Mouse (Mus musculus): ENCODE results near the gene Cmas. TPM values are rescaled to one million over a fixed set of nuclear protein-coding genes. Genes with fewer than 3 reads are reported as not detected.

Gene Cmas
- polyA plus RNA-seq, 1 experiment from 2014 or later: 68.9 TPM

- peak; percentile 51 for DNase-seq (ENCODE audit: extremely low spot score, low spot score)
- Histone ChIP-seq H3K4me3 (no peak overlapping the region), H3K27ac (no peak overlapping the region), H3K4me1 (peaks cover 24% of the 10 kb centered on the region), H3K27me3 (ENCODE audit: poor library complexity, severe bottlenecking) (peaks cover 37% of the 10 kb centered on the region), H3K36me3 (replicated peaks) (no peaks in the 10 kb centered on the region), H3K9me3 (no peaks in the 10 kb centered on the region)
- WGBS: 38% methylated on average over 4 of the region's 4 CpGs
These were observed 28.9 kb downstream of the Cmas start for GRCm38 (mm10) chr6:142785343-142785742.

- peaks cover 37% of the 10 kb centered on the region for H3K27me3 ChIP-seq (ENCODE audit: poor library complexity, severe bottlenecking)
These were observed 29.6 kb downstream of the Cmas start for GRCm38 (mm10) chr6:142786106-142786505.

GRCm38 (mm10) chr6:142788042-142788987 is 31.8 kb downstream of the Cmas start:
- 63% methylated on average over 18 of the region's 18 CpGs for WGBS
- H3K27ac ChIP-seq: no peak overlapping the region
- no peaks in the 10 kb centered on the region for H3K9me3 ChIP-seq
- no peak overlapping the region for H3K4me3 ChIP-seq
- peaks cover 32% of the 10 kb centered on the region for H3K27me3 ChIP-seq (ENCODE audit: poor library complexity, severe bottlenecking)
- H3K36me3 ChIP-seq (replicated peaks): no peaks in the 10 kb centered on the region
- H3K4me1 ChIP-seq: peaks cover 13% of the 10 kb centered on the region
- no peak for DNase-seq (ENCODE audit: extremely low spot score, low spot score)

More at GRCm38 (mm10) chr6:142786106-142786505, 29.6 kb downstream of the Cmas start:
- no peak overlapping the region for H3K4me3 ChIP-seq
- DNase-seq (ENCODE audit: extremely low spot score, low spot score): no peak
- H3K9me3 ChIP-seq: no peaks in the 10 kb centered on the region
- WGBS: 87% methylated on average over 21 of the region's 21 CpGs
- no peaks in the 10 kb centered on the region for H3K36me3 ChIP-seq (replicated peaks)
- peaks cover 16% of the 10 kb centered on the region for H3K4me1 ChIP-seq
- H3K27ac ChIP-seq: no peak overlapping the region

GRCm38 (mm10) chr6:142789736-142790135 is 33.2 kb downstream of the Cmas start:
- Histone ChIP-seq H3K9me3 (no peaks in the 10 kb centered on the region), H3K36me3 (replicated peaks) (no peaks in the 10 kb centered on the region), H3K27me3 (ENCODE audit: poor library complexity, severe bottlenecking) (peaks cover 34% of the 10 kb centered on the region), H3K4me3 (no peak overlapping the region), H3K4me1 (peaks cover 18% of the 10 kb centered on the region), H3K27ac (no peak overlapping the region)
- DNase-seq (ENCODE audit: extremely low spot score, low spot score): no peak
- WGBS: 95% methylated on average over 10 of the region's 10 CpGs

- H3K9me3 ChIP-seq: no peaks in the 10 kb centered on the region
- DNase-seq (ENCODE audit: extremely low spot score, low spot score): no peak
- no peak overlapping the region for H3K27ac ChIP-seq
- H3K4me1 ChIP-seq: peaks cover 18% of the 10 kb centered on the region
- 46% methylated on average over 13 of the region's 13 CpGs for WGBS
- H3K27me3 ChIP-seq (ENCODE audit: poor library complexity, severe bottlenecking): peaks cover 33% of the 10 kb centered on the region
- no peaks in the 10 kb centered on the region for H3K36me3 ChIP-seq (replicated peaks)
- H3K4me3 ChIP-seq: no peak overlapping the region
These were observed 35.9 kb downstream of the Cmas start for GRCm38 (mm10) chr6:142792241-142792968.

- Histone ChIP-seq H3K9me3 (no peaks in the 10 kb centered on the region), H3K36me3 (replicated peaks) (no peaks in the 10 kb centered on the region), H3K4me3 (no peak overlapping the region), H3K27me3 (ENCODE audit: poor library complexity, severe bottlenecking) (peaks cover 30% of the 10 kb centered on the region), H3K4me1 (peaks cover 25% of the 10 kb centered on the region), H3K27ac (no peak overlapping the region)
- WGBS: 58% methylated on average over 7 of the region's 7 CpGs
- DNase-seq (ENCODE audit: extremely low spot score, low spot score): no peak
These were observed 37.0 kb downstream of the Cmas start for GRCm38 (mm10) chr6:142793468-142793867.

GRCm38 (mm10) chr6:142795087-142795486 is 38.6 kb downstream of the Cmas start:
- Histone ChIP-seq H3K27ac (no peak overlapping the region), H3K4me3 (no peak overlapping the region), H3K27me3 (ENCODE audit: poor library complexity, severe bottlenecking) (peaks cover 30% of the 10 kb centered on the region), H3K4me1 (peaks cover 29% of the 10 kb centered on the region), H3K36me3 (replicated peaks) (no peaks in the 10 kb centered on the region), H3K9me3 (no peaks in the 10 kb centered on the region)
- DNase-seq (ENCODE audit: extremely low spot score, low spot score): no peak
- 95% methylated on average over 9 of the region's 9 CpGs for WGBS

GRCm38 (mm10) chr6:142795655-142796441 is 39.4 kb downstream of the Cmas start:
- no peak for DNase-seq (ENCODE audit: extremely low spot score, low spot score)
- 85% methylated on average over 15 of the region's 15 CpGs for WGBS
- H3K4me3 ChIP-seq: no peak overlapping the region
- peaks cover 32% of the 10 kb centered on the region for H3K4me1 ChIP-seq
- no peaks in the 10 kb centered on the region for H3K36me3 ChIP-seq (replicated peaks)
- peaks cover 30% of the 10 kb centered on the region for H3K27me3 ChIP-seq (ENCODE audit: poor library complexity, severe bottlenecking)
- no peaks in the 10 kb centered on the region for H3K9me3 ChIP-seq
- H3K27ac ChIP-seq: no peak overlapping the region

GRCm38 (mm10) chr6:142797996-142798395 is 41.5 kb downstream of the Cmas start:
- WGBS: 80% methylated on average over 1 of the region's 1 CpGs

GRCm38 (mm10) chr6:142798837-142799236 is 42.4 kb downstream of the Cmas start:
- no peaks in the 10 kb centered on the region for H3K36me3 ChIP-seq (replicated peaks)
- H3K27ac ChIP-seq: no peak overlapping the region
- 79% methylated on average over 9 of the region's 9 CpGs for WGBS
- no peaks in the 10 kb centered on the region for H3K9me3 ChIP-seq
- no peak for DNase-seq (ENCODE audit: extremely low spot score, low spot score)
- peaks cover 28% of the 10 kb centered on the region for H3K4me1 ChIP-seq
- peaks cover 18% of the 10 kb centered on the region for H3K27me3 ChIP-seq (ENCODE audit: poor library complexity, severe bottlenecking)
- H3K4me3 ChIP-seq: no peak overlapping the region

More at GRCm38 (mm10) chr6:142797996-142798395, 41.5 kb downstream of the Cmas start:
- H3K36me3 ChIP-seq (replicated peaks): no peaks in the 10 kb centered on the region
- no peaks in the 10 kb centered on the region for H3K9me3 ChIP-seq
- H3K4me1 ChIP-seq: peaks cover 36% of the 10 kb centered on the region
- H3K4me3 ChIP-seq: no peak overlapping the region
- peaks cover 27% of the 10 kb centered on the region for H3K27me3 ChIP-seq (ENCODE audit: poor library complexity, severe bottlenecking)
- no peak for DNase-seq (ENCODE audit: extremely low spot score, low spot score)
- no peak overlapping the region for H3K27ac ChIP-seq

- H3K4me1 ChIP-seq: peaks cover 28% of the 10 kb centered on the region
- H3K36me3 ChIP-seq (replicated peaks): no peaks in the 10 kb centered on the region
- H3K9me3 ChIP-seq: no peaks in the 10 kb centered on the region
- no peak overlapping the region for H3K27ac ChIP-seq
- DNase-seq (ENCODE audit: extremely low spot score, low spot score): no peak
- H3K4me3 ChIP-seq: no peak overlapping the region
- WGBS: 81% methylated on average over 7 of the region's 7 CpGs
- H3K27me3 ChIP-seq (ENCODE audit: poor library complexity, severe bottlenecking): peaks cover 9% of the 10 kb centered on the region
These were observed 43.4 kb downstream of the Cmas start for GRCm38 (mm10) chr6:142799704-142800374.

GRCm38 (mm10) chr6:142801687-142802086 is 45.2 kb downstream of the Cmas start:
- Histone ChIP-seq H3K27me3 (ENCODE audit: poor library complexity, severe bottlenecking) (0 out of 2 replicates have a peak, but pooled peaks cover 5% of the 10 kb centered on the region), H3K4me1 (peaks cover 28% of the 10 kb centered on the region), H3K9me3 (no peaks in the 10 kb centered on the region), H3K27ac (no peak overlapping the region), H3K4me3 (no peak overlapping the region), H3K36me3 (replicated peaks) (no peaks in the 10 kb centered on the region)
- 86% methylated on average over 5 of the region's 5 CpGs for WGBS
- DNase-seq (ENCODE audit: extremely low spot score, low spot score): no peak
